Mouse (Mus musculus): ENCODE results near the gene Gm26897. TPM values are rescaled to one million over a fixed set of nuclear protein-coding genes. Genes with fewer than 3 reads are reported as not detected.

The Gm26897 gene
- polyA plus RNA-seq, 1 experiment from 2014 or later = not detected

DNA sequence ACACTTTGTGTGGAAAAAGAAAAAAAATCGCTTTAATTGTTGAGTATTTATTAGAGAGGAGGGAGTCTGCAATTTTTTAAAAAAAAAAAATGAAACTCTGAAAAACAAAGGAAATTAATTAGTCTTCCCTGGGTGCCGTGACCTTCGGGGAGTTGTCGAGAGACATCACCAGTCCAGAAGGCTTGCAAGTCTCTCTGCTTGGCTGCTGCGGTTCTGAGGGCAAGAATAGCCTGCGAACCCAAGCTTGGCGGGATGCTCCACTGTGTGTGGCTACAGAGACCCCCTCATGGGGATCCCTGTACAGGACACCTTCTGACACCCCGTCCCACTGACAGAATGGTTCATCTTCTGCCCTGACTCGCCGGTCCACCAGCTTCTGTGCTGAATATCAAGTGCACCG is 7.6 kb downstream of the Gm26897 start:
- WGBS = under 1% methylated on average over 11 of the region's 11 CpGs
- H3K4me2 ChIP-seq (ENCODE audit: low read length) = peak overlapping the region; percentile 39
- no peaks in the 10 kb centered on the region for H3K9me3 ChIP-seq (ENCODE audit: control insufficient read depth, low read length)
- H3K27ac ChIP-seq (ENCODE audit: low read length) = peak overlapping the region; percentile 96
- 0 out of 2 replicates have a peak overlapping the region, but pooled peaks have one; percentile 10 for H3K4me3 ChIP-seq (replicated peaks; ENCODE audit: low read length)
- ATAC-seq = peak; percentile 41
- H3K4me1 ChIP-seq (replicated peaks; ENCODE audit: control insufficient read depth, insufficient read depth, low read length) = peaks cover 36% of the 10 kb centered on the region
- H3K9ac ChIP-seq (replicated peaks; ENCODE audit: low read depth, low read length) = peak overlapping the region; percentile 49
- no peaks in the 10 kb centered on the region for H3K27me3 ChIP-seq (replicated peaks; ENCODE audit: control insufficient read depth, insufficient read depth, low read length)
- H3K36me3 ChIP-seq (ENCODE audit: control insufficient read depth, insufficient read depth) = no peaks in the 10 kb centered on the region

DNA sequence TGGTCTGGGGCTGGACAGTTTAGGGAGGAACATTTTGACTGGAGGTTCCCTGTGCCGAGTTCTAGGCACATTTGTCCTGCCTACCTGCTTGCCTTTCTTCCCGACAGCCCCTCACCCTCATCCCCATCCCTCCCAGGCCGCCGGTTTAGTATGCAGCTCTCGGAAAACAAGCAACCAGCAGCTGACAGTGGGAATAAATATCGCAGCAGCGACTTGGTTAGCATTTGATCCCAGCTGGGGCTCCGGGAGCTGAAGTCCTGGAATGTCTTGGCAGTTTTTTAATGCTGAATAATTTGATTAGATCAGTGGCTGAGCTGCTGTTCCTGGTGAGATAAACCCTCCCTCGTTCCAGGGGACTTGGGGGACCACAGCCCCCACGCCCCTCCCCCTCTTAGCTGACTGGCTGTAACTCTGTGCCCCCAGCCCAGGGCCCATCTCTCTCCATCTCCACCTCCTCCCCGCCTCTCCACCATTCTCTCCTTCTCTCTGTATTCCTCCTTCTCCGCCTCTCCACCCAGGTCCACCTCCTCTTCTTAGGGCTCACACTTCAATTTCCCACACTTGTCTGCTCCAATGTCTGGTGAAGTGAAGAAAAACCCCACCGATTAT is 8.7 kb downstream of the Gm26897 start:
- peak overlapping the region; percentile 13; the same call in 1 of the 2 replicates for H3K4me3 ChIP-seq (replicated peaks; ENCODE audit: low read length)
- no peaks in the 10 kb centered on the region for H3K9me3 ChIP-seq (ENCODE audit: control insufficient read depth, low read length)
- no peaks in the 10 kb centered on the region for H3K36me3 ChIP-seq (ENCODE audit: control insufficient read depth, insufficient read depth)
- H3K27me3 ChIP-seq (replicated peaks; ENCODE audit: control insufficient read depth, insufficient read depth, low read length) = no peaks in the 10 kb centered on the region
- 7% methylated on average over 13 of the region's 13 CpGs for WGBS
- H3K4me2 ChIP-seq (ENCODE audit: low read length) = peak overlapping the region; percentile 39
- peak; percentile 58 for ATAC-seq
- peaks cover 36% of the 10 kb centered on the region for H3K4me1 ChIP-seq (replicated peaks; ENCODE audit: control insufficient read depth, insufficient read depth, low read length)
- peak overlapping the region; percentile 96 for H3K27ac ChIP-seq (ENCODE audit: low read length)
- peak overlapping the region; percentile 49 for H3K9ac ChIP-seq (replicated peaks; ENCODE audit: low read depth, low read length)

DNA sequence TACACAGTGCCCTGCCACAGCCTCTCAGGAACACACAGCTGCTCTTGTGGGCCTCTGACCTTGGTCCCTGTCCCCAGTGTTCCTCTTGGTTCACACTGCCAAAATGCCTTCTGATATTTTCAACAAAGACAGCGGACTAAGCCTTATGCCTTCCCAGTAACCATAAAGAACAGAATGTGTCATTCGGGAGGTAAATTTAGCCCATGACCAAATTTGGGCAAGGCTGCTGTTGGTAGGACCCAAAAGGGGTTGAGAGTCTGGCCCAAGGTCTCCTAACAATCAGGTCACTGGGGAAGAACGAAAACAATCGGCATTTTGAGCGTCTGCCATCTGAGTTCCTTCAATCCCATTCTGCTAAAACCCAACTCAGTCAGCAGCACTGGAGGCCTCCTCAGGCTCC is 15.9 kb downstream of the Gm26897 start:
- Histone ChIP-seq H3K27me3 (replicated peaks; ENCODE audit: control insufficient read depth, insufficient read depth, low read length) (no peaks in the 10 kb centered on the region), H3K9me3 (ENCODE audit: control insufficient read depth, low read length) (no peaks in the 10 kb centered on the region), H3K27ac (ENCODE audit: low read length) (peak overlapping the region; percentile 91), H3K36me3 (ENCODE audit: control insufficient read depth, insufficient read depth) (no peaks in the 10 kb centered on the region), H3K4me3 (replicated peaks; ENCODE audit: low read length) (no peak overlapping the region), H3K4me1 (replicated peaks; ENCODE audit: control insufficient read depth, insufficient read depth, low read length) (peaks cover 46% of the 10 kb centered on the region), H3K9ac (replicated peaks; ENCODE audit: low read depth, low read length) (0 out of 2 replicates have a peak overlapping the region, but pooled peaks have one; percentile 6), H3K4me2 (ENCODE audit: low read length) (no peak overlapping the region)
- 61% methylated on average over 5 of the region's 5 CpGs for WGBS
- ATAC-seq = no peak

DNA sequence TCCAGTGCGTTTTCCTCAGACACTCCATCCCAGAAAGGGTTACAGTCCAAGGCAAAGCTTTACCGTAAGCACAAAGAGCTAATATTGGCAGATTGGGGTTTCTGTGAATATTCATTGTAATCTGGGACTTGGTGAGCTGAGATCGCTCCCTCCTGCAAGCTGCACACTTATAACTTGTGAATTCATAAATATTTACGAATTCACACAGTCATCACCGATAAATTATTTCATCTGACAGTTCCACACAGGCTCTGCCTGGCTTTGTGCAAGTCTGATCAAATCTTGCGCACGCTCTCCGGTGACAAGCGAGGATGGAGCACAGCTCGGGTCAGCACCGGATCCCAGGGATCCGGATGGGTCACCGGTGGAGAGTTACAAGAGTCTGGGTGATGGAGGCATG is 16.4 kb downstream of the Gm26897 start:
- 39% methylated on average over 13 of the region's 13 CpGs for WGBS
- no peaks in the 10 kb centered on the region for H3K27me3 ChIP-seq (replicated peaks; ENCODE audit: control insufficient read depth, insufficient read depth, low read length)
- no peaks in the 10 kb centered on the region for H3K36me3 ChIP-seq (ENCODE audit: control insufficient read depth, insufficient read depth)
- ATAC-seq = peak; percentile 79
- H3K4me1 ChIP-seq (replicated peaks; ENCODE audit: control insufficient read depth, insufficient read depth, low read length) = peaks cover 51% of the 10 kb centered on the region
- H3K27ac ChIP-seq (ENCODE audit: low read length) = peak overlapping the region; percentile 91
- peak overlapping the region; percentile 43 for H3K9ac ChIP-seq (replicated peaks; ENCODE audit: low read depth, low read length)
- peak overlapping the region; percentile 25; the same call in 1 of the 2 replicates for H3K4me2 ChIP-seq (ENCODE audit: low read length)
- H3K4me3 ChIP-seq (replicated peaks; ENCODE audit: low read length) = no peak overlapping the region
- H3K9me3 ChIP-seq (ENCODE audit: control insufficient read depth, low read length) = no peaks in the 10 kb centered on the region

DNA sequence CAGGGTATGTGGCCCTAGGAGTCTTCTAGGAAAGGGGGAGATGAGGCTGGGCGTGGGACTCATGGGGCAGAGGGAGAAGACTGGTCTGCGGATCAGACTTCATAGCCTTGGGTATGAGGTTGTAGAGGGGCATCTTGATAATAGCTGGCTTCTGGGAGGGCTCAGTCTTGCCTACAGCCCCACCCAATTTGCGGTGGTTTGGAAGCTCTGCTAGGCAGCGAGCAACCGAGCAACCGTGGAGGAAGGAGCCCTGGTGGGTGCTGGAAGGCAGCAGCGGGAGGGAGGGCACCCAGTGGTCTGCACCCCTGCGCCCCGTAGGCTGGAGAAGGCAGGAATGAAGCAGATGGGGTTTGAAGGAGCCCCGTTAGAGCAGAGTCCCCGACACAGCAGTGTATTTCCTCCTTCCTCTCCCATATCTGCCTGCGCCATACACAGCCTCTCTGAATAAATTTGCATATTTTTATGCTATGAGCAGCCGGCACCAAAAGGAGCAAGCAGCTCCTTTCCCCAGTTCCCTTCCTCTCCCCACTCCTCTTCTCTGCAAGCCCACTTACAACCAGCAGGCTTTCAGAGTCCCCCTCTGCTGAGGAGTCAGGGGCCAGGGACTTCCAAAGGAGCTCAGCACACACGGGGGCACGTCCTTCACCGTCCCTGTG is 20.9 kb downstream of the Gm26897 start:
- H3K27ac ChIP-seq (ENCODE audit: low read length) = peak overlapping the region; percentile 99
- no peaks in the 10 kb centered on the region for H3K36me3 ChIP-seq (ENCODE audit: control insufficient read depth, insufficient read depth)
- WGBS = 12% methylated on average over 16 of the region's 16 CpGs
- H3K27me3 ChIP-seq (replicated peaks; ENCODE audit: control insufficient read depth, insufficient read depth, low read length) = no peaks in the 10 kb centered on the region
- peak overlapping the region; percentile 57 for H3K4me2 ChIP-seq (ENCODE audit: low read length)
- H3K4me1 ChIP-seq (replicated peaks; ENCODE audit: control insufficient read depth, insufficient read depth, low read length) = peaks cover 51% of the 10 kb centered on the region
- peak; percentile 87 for ATAC-seq
- H3K4me3 ChIP-seq (replicated peaks; ENCODE audit: low read length) = peak overlapping the region; percentile 28
- peak overlapping the region; percentile 68 for H3K9ac ChIP-seq (replicated peaks; ENCODE audit: low read depth, low read length)
- H3K9me3 ChIP-seq (ENCODE audit: control insufficient read depth, low read length) = no peaks in the 10 kb centered on the region

DNA sequence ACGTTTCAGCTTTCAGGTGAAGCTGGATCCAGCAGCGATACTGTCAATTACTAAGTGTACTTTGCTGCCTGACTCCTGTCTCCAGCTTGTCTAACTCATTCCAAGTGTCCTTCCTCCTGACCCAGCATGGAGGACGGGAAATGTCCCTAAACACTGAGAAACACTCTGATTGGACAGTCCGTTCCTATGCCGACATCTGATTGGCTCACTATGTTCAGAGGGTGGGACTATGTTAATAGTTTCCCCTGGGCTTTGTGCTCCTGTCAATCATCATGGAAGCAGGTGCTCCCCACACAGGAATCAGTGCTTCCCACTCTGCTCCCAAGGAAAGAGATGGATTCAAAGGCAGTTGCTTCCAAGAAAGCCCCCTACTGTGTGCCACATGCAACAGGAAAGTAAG is 21.6 kb downstream of the Gm26897 start:
- H3K9me3 ChIP-seq (ENCODE audit: control insufficient read depth, low read length) = no peaks in the 10 kb centered on the region
- H3K4me1 ChIP-seq (replicated peaks; ENCODE audit: control insufficient read depth, insufficient read depth, low read length) = peaks cover 47% of the 10 kb centered on the region
- no peaks in the 10 kb centered on the region for H3K27me3 ChIP-seq (replicated peaks; ENCODE audit: control insufficient read depth, insufficient read depth, low read length)
- peak overlapping the region; percentile 57 for H3K4me2 ChIP-seq (ENCODE audit: low read length)
- no peaks in the 10 kb centered on the region for H3K36me3 ChIP-seq (ENCODE audit: control insufficient read depth, insufficient read depth)
- ATAC-seq = peak; percentile 60
- peak overlapping the region; percentile 99 for H3K27ac ChIP-seq (ENCODE audit: low read length)
- H3K9ac ChIP-seq (replicated peaks; ENCODE audit: low read depth, low read length) = no peak overlapping the region
- 4% methylated on average over 5 of the region's 5 CpGs for WGBS
- H3K4me3 ChIP-seq (replicated peaks; ENCODE audit: low read length) = no peak overlapping the region; the same call in 1 of the 2 replicates

DNA sequence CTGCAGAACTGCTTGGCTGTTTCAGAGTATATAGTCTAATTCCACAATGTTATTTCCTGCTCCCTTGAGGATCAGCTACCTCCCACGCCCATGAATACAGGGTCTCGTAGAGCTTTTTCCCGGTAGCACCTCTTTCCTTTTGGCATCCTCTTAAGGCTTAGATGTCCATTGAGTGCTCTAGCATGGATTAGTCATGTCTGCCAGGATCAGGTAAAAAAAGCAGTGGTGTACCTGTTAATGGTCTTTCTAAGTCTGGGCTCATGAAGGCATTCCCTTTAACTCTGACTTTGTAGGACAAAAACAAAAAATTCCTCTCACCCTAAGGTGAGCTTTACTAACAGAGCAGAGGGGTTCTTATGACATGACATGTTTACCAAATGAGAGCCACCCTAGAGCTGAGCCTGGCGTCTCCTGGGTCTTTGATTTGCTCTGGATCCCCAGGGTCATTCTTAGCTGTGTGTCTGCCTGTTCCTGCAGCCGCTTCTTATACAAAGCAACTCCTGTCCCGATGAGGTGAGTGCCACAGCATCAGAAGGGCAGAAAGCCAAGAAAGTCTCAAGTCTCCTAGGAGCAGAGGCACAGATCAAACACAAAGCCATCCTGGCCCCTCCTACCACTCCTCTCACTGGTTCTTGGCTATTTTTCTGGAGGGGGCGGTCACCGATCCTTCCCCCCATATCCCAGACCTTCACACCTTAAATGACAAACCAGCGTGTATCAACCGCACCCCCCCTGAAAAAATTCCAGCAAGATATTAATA is 27.2 kb downstream of the Gm26897 start:
- Histone ChIP-seq H3K4me3 (replicated peaks; ENCODE audit: low read length) (peak overlapping the region; percentile 44), H3K27ac (ENCODE audit: low read length) (peak overlapping the region; percentile 99), H3K9me3 (ENCODE audit: control insufficient read depth, low read length) (no peaks in the 10 kb centered on the region), H3K4me2 (ENCODE audit: low read length) (peak overlapping the region; percentile 75), H3K27me3 (replicated peaks; ENCODE audit: control insufficient read depth, insufficient read depth, low read length) (no peaks in the 10 kb centered on the region), H3K36me3 (ENCODE audit: control insufficient read depth, insufficient read depth) (no peaks in the 10 kb centered on the region), H3K4me1 (replicated peaks; ENCODE audit: control insufficient read depth, insufficient read depth, low read length) (peaks cover 31% of the 10 kb centered on the region), H3K9ac (replicated peaks; ENCODE audit: low read depth, low read length) (peak overlapping the region; percentile 68)
- peak; percentile 48 for ATAC-seq
- 18% methylated on average over 10 of the region's 10 CpGs for WGBS

DNA sequence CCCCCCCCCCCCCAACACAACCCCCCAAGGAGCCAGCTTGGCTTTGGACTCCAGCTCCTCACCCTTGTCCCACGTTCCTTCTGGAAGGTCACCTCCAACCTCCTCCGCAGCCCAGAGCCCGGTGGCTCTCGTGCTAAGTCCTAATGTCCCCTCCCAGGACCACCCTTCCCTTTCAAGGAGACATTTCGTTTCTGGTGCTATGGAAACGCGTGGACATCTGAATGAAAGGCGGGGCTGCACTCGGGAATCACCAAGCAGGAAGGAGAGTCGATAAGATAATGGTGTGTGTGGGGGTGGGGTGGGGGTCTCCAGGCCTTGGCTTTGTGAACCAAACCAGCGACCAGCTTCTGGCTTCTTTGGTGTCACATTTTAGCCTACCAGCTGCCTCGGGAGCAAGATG is 27.9 kb downstream of the Gm26897 start:
- H3K36me3 ChIP-seq (ENCODE audit: control insufficient read depth, insufficient read depth) = no peaks in the 10 kb centered on the region
- WGBS = 0% methylated on average over 12 of the region's 12 CpGs
- ATAC-seq = peak; percentile 45
- no peaks in the 10 kb centered on the region for H3K27me3 ChIP-seq (replicated peaks; ENCODE audit: control insufficient read depth, insufficient read depth, low read length)
- peak overlapping the region; percentile 68 for H3K9ac ChIP-seq (replicated peaks; ENCODE audit: low read depth, low read length)
- peaks cover 31% of the 10 kb centered on the region for H3K4me1 ChIP-seq (replicated peaks; ENCODE audit: control insufficient read depth, insufficient read depth, low read length)
- H3K9me3 ChIP-seq (ENCODE audit: control insufficient read depth, low read length) = no peaks in the 10 kb centered on the region
- H3K27ac ChIP-seq (ENCODE audit: low read length) = peak overlapping the region; percentile 99
- peak overlapping the region; percentile 75 for H3K4me2 ChIP-seq (ENCODE audit: low read length)
- peak overlapping the region; percentile 44 for H3K4me3 ChIP-seq (replicated peaks; ENCODE audit: low read length)

DNA sequence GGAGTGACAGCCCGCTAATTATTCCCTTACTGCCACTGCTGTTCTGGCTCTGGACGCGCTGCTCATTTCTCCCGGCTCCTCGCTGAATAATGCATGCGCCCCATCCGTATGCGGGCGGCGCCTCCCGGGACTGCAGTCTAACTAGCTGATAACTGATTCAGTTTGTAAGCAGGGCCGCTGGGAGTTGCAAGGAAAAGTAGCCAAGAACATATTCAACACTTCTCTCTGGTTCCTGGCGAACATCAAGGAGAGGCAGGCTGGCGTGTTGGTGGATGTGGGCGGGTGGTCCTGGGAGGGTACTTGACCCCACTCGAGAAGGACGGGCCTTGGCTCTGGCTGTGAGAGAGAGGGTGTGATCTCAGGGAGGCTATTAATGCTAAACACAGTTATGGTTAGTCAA is 28.4 kb downstream of the Gm26897 start:
- Histone ChIP-seq H3K4me1 (replicated peaks; ENCODE audit: control insufficient read depth, insufficient read depth, low read length) (peaks cover 31% of the 10 kb centered on the region), H3K27ac (ENCODE audit: low read length) (peak overlapping the region; percentile 99), H3K9ac (replicated peaks; ENCODE audit: low read depth, low read length) (peak overlapping the region; percentile 68), H3K36me3 (ENCODE audit: control insufficient read depth, insufficient read depth) (no peaks in the 10 kb centered on the region), H3K4me3 (replicated peaks; ENCODE audit: low read length) (peak overlapping the region; percentile 44), H3K9me3 (ENCODE audit: control insufficient read depth, low read length) (no peaks in the 10 kb centered on the region), H3K27me3 (replicated peaks; ENCODE audit: control insufficient read depth, insufficient read depth, low read length) (no peaks in the 10 kb centered on the region), H3K4me2 (ENCODE audit: low read length) (peak overlapping the region; percentile 75)
- peak; percentile 94 for ATAC-seq
- under 1% methylated on average over 17 of the region's 17 CpGs for WGBS

Data from forebrain, embryonic 16.5 days (tissue).